Mouse (Mus musculus) CH12.LX (cell line): Measurements from ENCODE around the gene Itgb4. TPM values are rescaled to one million over a fixed set of nuclear protein-coding genes. Genes with fewer than 3 reads are reported as not detected.
"Not testable (repeated sequence)": the region's sequence is repeated elsewhere in the genome, so short reads cannot be mapped to it uniquely, and the experiment has no call there.

Experiments
- DNase-seq: peaks from one replicate; pipeline ENCODE4 v3.0.0-alpha.2; 2013; ENCODE audit errors: extremely low read depth
- H3K27ac ChIP-seq: 2 replicates; pipeline ENCODE4 v1.5.1; 2012; ENCODE audit warnings: low read depth, mild to moderate bottlenecking, control low read depth, moderate library complexity; ENCODE audit not compliant: insufficient read depth
- H3K27me3 ChIP-seq: replicated peaks from 2 replicates; pipeline ENCODE3; 2012; ENCODE audit warnings: inconsistent platforms
- H3K36me3 ChIP-seq, 2 experiments: replicated peaks in 1 of 2; 2 replicates each; pipeline versions ENCODE3 to v1.6.1; 2012; ENCODE audit warnings: inconsistent platforms in 1 of 2, low read length in 1 of 2, mild to moderate bottlenecking in 1 of 2, mixed read lengths in 1 of 2, moderate library complexity in 1 of 2; ENCODE audit not compliant: control insufficient read depth in 1 of 2, insufficient read depth in 1 of 2
- H3K4me1 ChIP-seq, 2 experiments: 2 replicates each; pipeline ENCODE4 v1.6.1; 2012; ENCODE audit warnings: inconsistent platforms in 1 of 2, moderate library complexity in 1 of 2; ENCODE audit not compliant: insufficient read depth in 2 of 2, control insufficient read depth in 1 of 2
- H3K4me2 ChIP-seq: 2 replicates; pipeline ENCODE4 v1.6.1; 2012; ENCODE audit warnings: low read depth, mild to moderate bottlenecking, control low read depth; ENCODE audit not compliant: poor library complexity, insufficient read depth, severe bottlenecking
- H3K4me3 ChIP-seq, 3 experiments: fragments of 150-350 bp in 1 of 3; sonication (generic) in 1 of 3; replicated peaks in 1 of 3; 2 replicates each; pipeline versions ENCODE3 to v1.5.1; 2011 to 2012; ENCODE audit warnings: low read depth in 2 of 3, low read length in 2 of 3, mild to moderate bottlenecking in 2 of 3, moderate library complexity in 2 of 3, control low read depth in 1 of 3, improper control_type of control experiment in 1 of 3, inconsistent platforms in 1 of 3, mixed read lengths in 1 of 3; ENCODE audit not compliant: poor library complexity in 1 of 3
- H3K79me2 ChIP-seq: replicated peaks from 2 replicates; pipeline ENCODE4 v1.6.1; 2012; ENCODE audit warnings: mild to moderate bottlenecking, moderate library complexity; ENCODE audit not compliant: control insufficient read depth, poor library complexity, insufficient read depth, severe bottlenecking; ENCODE audit errors: extremely low read depth
- H3K9ac ChIP-seq: 2 replicates; pipeline ENCODE4 v1.6.1; 2012; ENCODE audit warnings: low read depth, mild to moderate bottlenecking, control low read depth, moderate library complexity; ENCODE audit not compliant: insufficient read depth
- H3K9me3 ChIP-seq: replicated peaks from 2 replicates; pipeline ENCODE3; 2012; ENCODE audit warnings: low read length, inconsistent platforms, mixed read lengths
- CHD1 ChIP-seq: IDR thresholded peaks from 2 replicates; pipeline ENCODE4 v1.6.1; 2012; ENCODE audit warnings: low read depth, low read length, improper control_type of control experiment, inconsistent platforms
- CHD2 ChIP-seq: IDR thresholded peaks from 2 replicates; pipeline ENCODE4 v1.6.1; 2011; ENCODE audit warnings: low read length, improper control_type of control experiment
- CTCF ChIP-seq, 2 experiments: IDR thresholded peaks in 1 of 2; conservative IDR thresholded peaks in 1 of 2; 2 replicates each; pipeline ENCODE4 v1.5.1; 2011 to 2012; ENCODE audit warnings: low read depth in 2 of 2, low read length in 2 of 2, improper control_type of control experiment in 1 of 2, inconsistent platforms in 1 of 2, mild to moderate bottlenecking in 1 of 2, moderate library complexity in 1 of 2
- ELF1 ChIP-seq: IDR thresholded peaks from 2 replicates; pipeline ENCODE4 v1.6.1; 2014; ENCODE audit warnings: low read depth, mild to moderate bottlenecking, inconsistent platforms, low read length, improper control_type of control experiment
- EP300 ChIP-seq: IDR thresholded peaks from 2 replicates; pipeline ENCODE4 v1.6.1; 2011; ENCODE audit warnings: low read length, improper control_type of control experiment
- ETS1 ChIP-seq: conservative IDR thresholded peaks from 2 replicates; pipeline ENCODE4 v1.6.1; 2012; ENCODE audit warnings: low read depth, mild to moderate bottlenecking, inconsistent platforms, low read length, improper control_type of control experiment, moderate library complexity
- IRF4 ChIP-seq: IDR thresholded peaks from 2 replicates; pipeline ENCODE4 v1.6.1; 2014; ENCODE audit warnings: low read depth, mild to moderate bottlenecking, inconsistent platforms, low read length, improper control_type of control experiment
- MAX ChIP-seq: IDR thresholded peaks from 2 replicates; pipeline ENCODE4 v1.6.1; 2011; ENCODE audit warnings: low read length, improper control_type of control experiment
- MEF2A ChIP-seq: IDR thresholded peaks from 2 replicates; pipeline ENCODE4 v1.6.1; 2014; ENCODE audit warnings: low read depth, mild to moderate bottlenecking, inconsistent platforms, low read length, improper control_type of control experiment, borderline replicate concordance
- MYC ChIP-seq: IDR thresholded peaks from 2 replicates; pipeline ENCODE4 v1.6.1; 2011; ENCODE audit warnings: low read depth, mild to moderate bottlenecking, improper control_type of control experiment, low read length
- NELFE ChIP-seq: IDR thresholded peaks from 2 replicates; pipeline ENCODE4 v1.6.1; 2011; ENCODE audit warnings: low read depth, low read length, improper control_type of control experiment
- NRF1 ChIP-seq: IDR thresholded peaks from 2 replicates; pipeline ENCODE4 v1.6.1; 2014; ENCODE audit warnings: low read depth, mild to moderate bottlenecking, inconsistent platforms, low read length, improper control_type of control experiment, moderate library complexity
- PAX5 ChIP-seq: IDR thresholded peaks from 2 replicates; pipeline ENCODE4 v1.6.1; 2012; ENCODE audit warnings: low read length, inconsistent platforms, mixed read lengths
- POLR2A ChIP-seq: IDR thresholded peaks from 2 replicates; pipeline ENCODE4 v1.6.1; 2011; ENCODE audit warnings: low read depth, mild to moderate bottlenecking, improper control_type of control experiment, low read length
- POLR2AphosphoS2 ChIP-seq: IDR thresholded peaks from 2 replicates; pipeline ENCODE4 v1.6.1; 2011; ENCODE audit warnings: low read depth, low read length, improper control_type of control experiment
- RAD21 ChIP-seq: IDR thresholded peaks from 2 replicates; pipeline ENCODE4 v1.6.1; 2011; ENCODE audit warnings: low read depth, mild to moderate bottlenecking, low read length, improper control_type of control experiment, moderate library complexity
- SIN3A ChIP-seq: IDR thresholded peaks from 2 replicates; pipeline ENCODE4 v1.6.1; 2012; ENCODE audit warnings: low read length, improper control_type of control experiment, inconsistent platforms
- SMC3 ChIP-seq: IDR thresholded peaks from 2 replicates; pipeline ENCODE4 v1.6.1; 2011; ENCODE audit warnings: low read depth, low read length, improper control_type of control experiment
- TCF12 ChIP-seq: IDR thresholded peaks from 2 replicates; pipeline ENCODE4 v1.6.1; 2014; ENCODE audit warnings: low read depth, mild to moderate bottlenecking, inconsistent platforms, low read length, improper control_type of control experiment
- UBTF ChIP-seq: IDR thresholded peaks from 2 replicates; pipeline ENCODE4 v1.6.1; 2012; ENCODE audit warnings: low read depth, mild to moderate bottlenecking, inconsistent platforms, low read length, improper control_type of control experiment, moderate library complexity
- ZC3H11A ChIP-seq: IDR thresholded peaks from 2 replicates; pipeline ENCODE4 v1.6.1; 2012; ENCODE audit warnings: low read depth, mild to moderate bottlenecking, inconsistent platforms, low read length, improper control_type of control experiment
- ZKSCAN1 ChIP-seq: IDR thresholded peaks from 2 replicates; pipeline ENCODE4 v1.6.1; 2012; ENCODE audit warnings: low read depth, inconsistent platforms, low read length, improper control_type of control experiment, borderline replicate concordance
- dilution Hi-C: fragments of 300-500 bp; cut with MboI; formaldehyde crosslinking; loops from 2 replicates; pipeline ENCODE4 v1.14.3; 2020; ENCODE audit warnings: low sequenced_read_pairs; ENCODE audit not compliant: extremely low pct_unique_long_range_greater_than_20kb, extremely low pct_ligation_motif_present
- in situ Hi-C: fragments of 300-500 bp; cut with MboI; formaldehyde crosslinking; loops from 3 replicates; pipeline ENCODE4 v1.14.3; 2019; ENCODE audit warnings: low sequenced_read_pairs, low pct_ligation_motif_present, low pct_unique_long_range_greater_than_20kb, mixed read lengths
- polyA plus RNA-seq: library from polyadenylated mRNA; unstranded; fragments of >175 nt; gene quantifications from 2 replicates; pipeline ENCODE4 v1.2.1, GENCODE M21; 2012; ENCODE audit warnings: low read depth; ENCODE audit not compliant: insufficient read length
- total RNA-seq, 2 experiments: library from RNA; depleted of rRNA; stranded (reverse); fragments of 300-350 nt in 1 of 2; fragments of >200 nt in 1 of 2; gene quantifications; 2 replicates each; pipeline ENCODE4 v1.2.3; 2012 to 2014

Gene Itgb4
- total and polyA plus RNA-seq, 3 experiments = 0.42 to 6.3 (median 0.59) TPM

DNA sequence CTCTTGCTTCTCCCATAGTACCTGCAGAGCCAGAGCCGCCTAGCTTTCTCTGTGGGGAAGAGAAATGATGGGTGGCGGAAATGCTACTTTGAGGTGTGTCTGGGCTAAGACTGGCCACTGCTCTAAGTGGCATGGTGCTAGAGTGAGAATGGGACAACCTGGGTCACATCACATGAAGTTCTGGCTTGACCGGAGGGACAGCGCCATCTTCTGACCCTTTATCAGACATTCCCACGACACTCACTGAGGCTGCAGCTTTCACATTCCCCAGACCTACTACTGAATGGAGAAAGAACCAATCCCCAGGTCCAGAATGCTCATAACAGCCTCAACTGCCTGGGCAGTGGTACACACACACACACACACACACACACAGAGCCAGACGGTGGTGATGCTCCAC, 43.6 kb downstream of the Itgb4 start:
- peaks cover 12 to 19% of the 10 kb centered on the region in 2 experiments for H3K36me3 ChIP-seq
- in situ Hi-C loops = loop anchor here (25.0 kb wide), 1 partner anchor 406 kb away; the partner anchor contains the start of genes Gga3, Mif4gd and Mrps7
- dilution Hi-C loops = no loop called here
- no peak overlapping the region for H3K27ac ChIP-seq
- H3K9ac ChIP-seq = no peak overlapping the region
- no peaks in the 10 kb centered on the region for H3K27me3 ChIP-seq
- peak; percentile 74 for DNase-seq
- TF ChIP-seq MYC (peak; percentile 63; the same call in 1 of the 2 replicates), ZKSCAN1 (peak; percentile 77), CTCF (conservative IDR thresholded peaks at IDR 0.05 in 1 of 2, IDR thresholded peaks at IDR 0.05 in 1 of 2; ENCODE audit: low read depth in 2 of 2, low read length in 2 of 2) (peak; percentile 62 to 96), PAX5 (no peak), UBTF (no peak), SIN3A (no peak), NELFE (no peak), NRF1 (0 out of 2 replicates have a peak, but pooled peaks have one; percentile 25), IRF4 (peak; percentile 46; the same call in 1 of the 2 replicates), ETS1 (no peak), POLR2AphosphoS2 (no peak), CHD2 (no peak), TCF12 (0 out of 2 replicates have a peak, but pooled peaks have one; percentile 37), SMC3 (peak; percentile 78), RAD21 (peak; percentile 95), ZC3H11A (no peak), EP300 (no peak), MEF2A (no peak), ELF1 (peak; percentile 28; the same call in 1 of the 2 replicates), POLR2A (peak; percentile 22; the same call in 1 of the 2 replicates), CHD1 (no peak), MAX (peak; percentile 54; the same call in 1 of the 2 replicates)
- H3K79me2 ChIP-seq = no peaks in the 10 kb centered on the region; the same call in 1 of the 2 replicates
- no peak overlapping the region for H3K4me3 ChIP-seq
- H3K9me3 ChIP-seq = no peaks in the 10 kb centered on the region
- H3K4me1 ChIP-seq = peaks cover 2 to 29% of the 10 kb centered on the region in 2 experiments; a peak in 3 of 4 replicates
- no peak overlapping the region for H3K4me2 ChIP-seq

DNA sequence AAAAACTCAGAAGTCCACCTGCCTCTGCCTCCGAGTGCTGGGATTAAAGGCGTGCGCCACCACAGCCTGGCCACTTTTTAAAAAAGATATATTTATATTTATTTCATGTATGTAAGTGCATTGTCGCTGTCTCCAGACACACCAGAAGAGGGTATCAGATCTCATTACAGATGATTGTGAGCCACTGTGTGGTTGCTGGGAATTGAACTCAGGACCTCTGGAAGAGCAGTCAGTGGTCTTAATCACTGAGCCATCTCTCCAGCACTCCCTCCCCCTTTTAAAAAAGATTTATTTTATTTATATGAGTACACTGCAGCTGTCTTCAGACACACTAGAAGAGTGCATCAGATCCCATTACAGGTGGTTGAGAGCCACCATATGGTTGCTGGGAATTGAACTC, 44.4 kb downstream of the Itgb4 start:
- dilution Hi-C loops, H3K27ac ChIP-seq, H3K9me3 ChIP-seq, H3K4me3 ChIP-seq, H3K79me2 ChIP-seq, DNase-seq, H3K9ac ChIP-seq, H3K4me2 ChIP-seq, H3K27me3 ChIP-seq: not testable (repeated sequence)
- peaks cover 17 to 23% of the 10 kb centered on the region in 2 experiments for H3K36me3 ChIP-seq
- H3K4me1 ChIP-seq = peaks cover 0 to 24% of the 10 kb centered on the region in 2 experiments; a peak in 2 of 4 replicates
- in situ Hi-C loops = loop anchor here (25.0 kb wide), 1 partner anchor 407 kb away; the partner anchor contains the start of genes Gga3, Mif4gd and Mrps7
